Comparison of ENCODE assay signal across 14 mouse cellular contexts in the genomic region with DNA sequence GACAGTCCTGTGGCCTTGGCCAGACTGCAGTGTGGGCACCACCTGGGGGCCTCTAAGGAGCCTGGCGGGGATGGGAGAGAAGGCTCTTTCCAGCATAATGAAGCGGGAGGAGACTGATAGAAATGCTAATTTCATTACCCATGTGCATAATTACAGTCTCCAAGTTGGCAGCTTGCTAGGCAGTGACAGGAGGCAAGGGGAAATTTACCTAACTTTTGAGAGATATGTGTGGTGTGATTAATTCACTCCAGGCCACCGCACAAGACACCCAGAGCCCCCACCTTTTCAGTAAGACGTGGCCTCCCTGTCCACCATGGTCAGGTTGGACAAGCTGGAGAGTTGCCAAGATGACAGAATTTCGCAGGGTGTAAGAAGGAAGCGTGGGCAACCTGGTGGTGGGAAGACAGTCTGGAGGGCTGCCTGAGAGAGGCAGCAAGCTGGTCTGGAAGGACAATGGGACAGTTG. TPM values are rescaled to one million over a fixed set of nuclear protein-coding genes. Genes with fewer than 3 reads are reported as not detected.
DNase-seq lines count a peak whose midpoint lies in the region; ATAC-seq and TF ChIP-seq lines count a peak whose summit lies in the region.
"Had no signal": no experiment of that assay in that cellular context is flagged by ENCODE, and none has a peak within 500 bp of the region (broad histone marks: within the 10 kb centered on the region; RNA-seq: fewer than 3 reads in every experiment).

No protein-coding gene starts in this region.

- H3K9ac ChIP-seq in forebrain, embryonic 11.5 days (ENCODE audit: low read length): peak overlapping the region; percentile 4; the same call in 1 of the 2 replicates
- H3K9ac ChIP-seq in midbrain, postnatal 0 days (replicated peaks; ENCODE audit: low read length, poor library complexity, severe bottlenecking): no peak overlapping the region

- H3K27me3 ChIP-seq in forebrain, embryonic 11.5 days (ENCODE audit: control insufficient read depth, insufficient read depth, low read length): 0 out of 2 replicates have a peak, but pooled peaks cover 2% of the 10 kb centered on the region
- H3K27me3 ChIP-seq in midbrain, postnatal 0 days (ENCODE audit: insufficient read depth, low read length): no peaks in the 10 kb centered on the region

- peak overlapping the region; percentile 5 for H3K27ac ChIP-seq in forebrain, embryonic 11.5 days (ENCODE audit: low read depth, low read length)
- H3K27ac ChIP-seq in layer of hippocampus, adult 2 months: peak overlapping the region; percentile 73
- H3K27ac ChIP-seq in midbrain, postnatal 0 days (ENCODE audit: low read depth, low read length): no peak overlapping the region

- no peak for TF ChIP-seq CTCF in layer of hippocampus, adult 2 months (conservative IDR thresholded peaks at IDR 0.05)
- TF ChIP-seq CTCF in midbrain, postnatal 0 days (IDR thresholded peaks at IDR 0.05): no peak

- H3K4me1 ChIP-seq in forebrain, embryonic 11.5 days (replicated peaks; ENCODE audit: control insufficient read depth, insufficient read depth, low read length): peaks cover 30% of the 10 kb centered on the region
- peaks cover 10% of the 10 kb centered on the region for H3K4me1 ChIP-seq in midbrain, postnatal 0 days (ENCODE audit: insufficient read depth, low read length)

- WGBS in forebrain, embryonic 11.5 days: 30% methylated on average over 6 of the region's 6 CpGs
- 30% methylated on average over 6 of the region's 6 CpGs for WGBS in midbrain, postnatal 0 days

- no peaks in the 10 kb centered on the region for H3K9me3 ChIP-seq in forebrain, embryonic 11.5 days (ENCODE audit: control insufficient read depth, low read length)
- H3K9me3 ChIP-seq in midbrain, postnatal 0 days (ENCODE audit: low read length): no peaks in the 10 kb centered on the region

- no peak overlapping the region for H3K4me2 ChIP-seq in forebrain, embryonic 11.5 days (ENCODE audit: low read depth, low read length, severe bottlenecking)
- no peak overlapping the region for H3K4me2 ChIP-seq in midbrain, postnatal 0 days (ENCODE audit: low read depth, low read length, poor library complexity, severe bottlenecking)

- intact Hi-C loops in left cerebral cortex, postnatal 36 days (cut with DNase I): no loop called here

- H3K36me3 ChIP-seq in forebrain, embryonic 11.5 days (ENCODE audit: control insufficient read depth, insufficient read depth, low read length): no peaks in the 10 kb centered on the region
- H3K36me3 ChIP-seq in midbrain, postnatal 0 days (ENCODE audit: insufficient read depth, low read length): no peaks in the 10 kb centered on the region

- H3K4me3 ChIP-seq in forebrain, embryonic 11.5 days (ENCODE audit: low read depth, low read length): no peak overlapping the region
- no peak overlapping the region for H3K4me3 ChIP-seq in layer of hippocampus, adult 2 months
- H3K4me3 ChIP-seq in midbrain, postnatal 0 days (ENCODE audit: low read depth, low read length): no peak overlapping the region

- peak; percentile 42 for ATAC-seq in forebrain, embryonic 11.5 days (replicated peaks; ENCODE audit: low FRiP score)
- no peak; the same call in 1 of the 2 replicates for ATAC-seq in midbrain, postnatal 0 days (ENCODE audit: low FRiP score)
- no peak for ATAC-seq in erythroblast, adult 5-6 weeks (replicated peaks; ENCODE audit: low FRiP score, poor library complexity, severe bottlenecking)

- DNase-seq in left cerebral cortex, postnatal 36 days (ENCODE audit: low spot score in 2 of 2): peak; percentile 37 to 61
- no peak for DNase-seq in left cerebral cortex, adult 11 months (ENCODE audit: low spot score)
- no peak for DNase-seq in forebrain, embryonic 11.5 days (ENCODE audit: low spot score)
- DNase-seq in layer of hippocampus, adult 2 months (ENCODE audit: low spot score in 2 of 2): peak; percentile 54 to 72
- DNase-seq in midbrain, postnatal 0 days (ENCODE audit: low spot score): peak; percentile 69
- DNase-seq in spleen, postnatal 14 days (ENCODE audit: low spot score in 2 of 2): no peak
- no peak for DNase-seq in heart, postnatal 4 days
- DNase-seq: gastrocnemius, postnatal 10 days; heart, postnatal 14 days; kidney, postnatal 14 days; liver; lung, postnatal 14 days had no signal

RNA-seq across cellular contexts. Expression of a gene that starts 55.8 kb away (rescaled TPM):
- not detected for total RNA-seq in left cerebral cortex, postnatal 36 days (2021)
- not detected in 2 replicates for polyA plus RNA-seq in forebrain, embryonic 11.5 days (2014; fragmentation: Nextera tagmentation; extraction: Ambion mirVana)
- not detected for total RNA-seq in layer of hippocampus, adult 2 months (2021)
- not detected in 2 replicates for total RNA-seq in midbrain, postnatal 0 days (2014; rRNA removed)
- not detected in 2 replicates for polyA plus RNA-seq in midbrain, postnatal 0 days (2015; fragmentation: Nextera tagmentation; extraction: Ambion mirVana)
- not detected in 2 replicates for total RNA-seq in erythroblast, adult 5-6 weeks (2015; ENCODE audit: low replicate concordance)
- not detected in 2 replicates for total RNA-seq in erythroblast, adult 5-6 weeks (2017; ENCODE audit: low replicate concordance)
- not detected for total RNA-seq in heart, postnatal 4 days (2021)
- total RNA-seq: gastrocnemius, postnatal 10 days; heart, postnatal 14 days; neutrophil, adult 5-6 weeks had no signal

Comparison
In these comparisons a context has a peak if more than half of its experiments do, and no peak if none do; other contexts are left out.
1. DNase-seq: peak in left cerebral cortex, postnatal 36 days (2 of 2), layer of hippocampus, adult 2 months (2 of 2) and midbrain, postnatal 0 days (single experiment); none in left cerebral cortex, adult 11 months (single experiment), forebrain, embryonic 11.5 days (single experiment), spleen, postnatal 14 days (0 of 2) and heart, postnatal 4 days (single experiment).